Mouse (Mus musculus): Measurements from ENCODE around the gene Tenm2.

GRCm38 (mm10) chr11:36604272-36604671 is 631.5 kb downstream of the Tenm2 start:
- TF ChIP-seq GATA1 (IDR thresholded peaks at IDR 0.05; ENCODE audit: borderline replicate concordance, low read length) (no peak), FLI1 (IDR thresholded peaks at IDR 0.05; ENCODE audit: low read length) (no peak)
